Mouse (Mus musculus) A20 (cell line): ENCODE results near the gene Tbx15.

Source experiments
- DNase-seq: peaks from one replicate; pipeline ENCODE4 v3.0.0-alpha.2; 2011; ENCODE audit warnings: low read depth, low spot score

Tbx15 gene

GRCm38 (mm10) chr3:99387127-99387526, 146.9 kb downstream of the Tbx15 start:
- DNase-seq: no peak
